Mouse (Mus musculus): ENCODE results near the gene Trcg1. TPM values are rescaled to one million over a fixed set of nuclear protein-coding genes. Genes with fewer than 3 reads are reported as not detected.

Gene Trcg1
- total and polyA plus RNA-seq, 3 experiments = not detected

DNA sequence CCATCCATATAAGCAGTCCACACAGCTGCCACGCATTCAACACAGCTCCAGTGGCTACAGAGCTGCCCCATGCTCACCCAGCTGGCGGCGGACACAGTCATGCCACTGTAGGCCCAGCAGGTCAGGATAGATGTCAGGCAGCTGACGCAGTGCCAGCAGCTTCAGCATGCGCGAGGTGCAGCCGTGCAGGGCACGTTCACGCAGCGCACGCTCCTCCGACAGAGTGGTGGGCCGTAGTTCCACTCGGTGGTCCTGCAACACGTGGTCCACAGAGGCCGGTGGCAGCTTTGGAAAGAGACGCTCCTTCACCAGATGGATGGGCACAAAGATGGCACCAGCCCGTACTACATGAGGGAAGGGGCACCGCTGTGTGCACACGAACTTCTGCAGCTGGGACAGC, 20.0 kb downstream of the Trcg1 start:
- TF ChIP-seq POLR2A (IDR thresholded peaks at IDR 0.05; ENCODE audit: control insufficient read depth in 1 of 2, insufficient read depth in 1 of 2, low read depth in 1 of 2, low read length in 2 of 2, poor library complexity in 1 of 2) = no peak
- no peak for TF ChIP-seq CHD1 (IDR thresholded peaks at IDR 0.05; ENCODE audit: low read depth, low read length)
- TF ChIP-seq RAD21 (IDR thresholded peaks at IDR 0.05; ENCODE audit: low read depth, low read length) = no peak
- no peak for TF ChIP-seq BHLHE40 (IDR thresholded peaks at IDR 0.05; ENCODE audit: borderline replicate concordance, low read depth, low read length)
- no peak for TF ChIP-seq MAZ (IDR thresholded peaks at IDR 0.05; ENCODE audit: low read depth, low read length)
- no peak for TF ChIP-seq CTCF (IDR thresholded peaks at IDR 0.05 in 2 of 3, conservative IDR thresholded peaks at IDR 0.05 in 1 of 3; ENCODE audit: control insufficient read depth in 1 of 3, insufficient read depth in 1 of 3, low read depth in 2 of 3, low read length in 3 of 3, poor library complexity in 1 of 3, severe bottlenecking in 1 of 3)
- TF ChIP-seq EP300 (IDR thresholded peaks at IDR 0.05; ENCODE audit: low read depth in 1 of 2, low read length in 2 of 2) = no peak
- TF ChIP-seq USF2 (IDR thresholded peaks at IDR 0.05; ENCODE audit: borderline replicate concordance in 1 of 2, insufficient read depth in 1 of 2, low read depth in 1 of 2, low read length in 2 of 2) = no peak
- no peak for TF ChIP-seq CHD2 (IDR thresholded peaks at IDR 0.05; ENCODE audit: low read length)
- TF ChIP-seq NRF1 (IDR thresholded peaks at IDR 0.05; ENCODE audit: insufficient read depth, low read depth, low read length, poor library complexity, severe bottlenecking) = no peak
- no peak for TF ChIP-seq MAX (IDR thresholded peaks at IDR 0.05; ENCODE audit: low read length)
- TF ChIP-seq GATA1 (IDR thresholded peaks at IDR 0.05; ENCODE audit: low read depth, low read length) = no peak
- TF ChIP-seq TBP (IDR thresholded peaks at IDR 0.05; ENCODE audit: low read depth, low read length) = no peak
- peaks cover 0 to 10% of the 10 kb centered on the region in 2 experiments; a peak in 3 of 4 replicates for H3K4me1 ChIP-seq (ENCODE audit: control insufficient read depth in 1 of 2, insufficient read depth in 2 of 2, low read length in 2 of 2)
- H3K36me3 ChIP-seq (ENCODE audit: control insufficient read depth in 1 of 2, insufficient read depth in 2 of 2, low read length in 2 of 2) = peaks cover 6 to 31% of the 10 kb centered on the region in 2 experiments
- no peak overlapping the region for H3K27ac ChIP-seq (ENCODE audit: control insufficient read depth, low read depth, low read length)
- peaks cover 66% of the 10 kb centered on the region for H3K79me2 ChIP-seq (ENCODE audit: control insufficient read depth, insufficient read depth, low read length, poor library complexity)
- no peaks in the 10 kb centered on the region for H3K27me3 ChIP-seq (ENCODE audit: control insufficient read depth in 1 of 2, insufficient read depth in 2 of 2, low read length in 2 of 2)
- H3K4me3 ChIP-seq (ENCODE audit: control insufficient read depth in 1 of 2, insufficient read depth in 1 of 2, low read depth in 2 of 2, low read length in 2 of 2) = no peak overlapping the region
- no peak overlapping the region for H3K9ac ChIP-seq (ENCODE audit: control insufficient read depth, low read depth, low read length, poor library complexity, severe bottlenecking)
- DNase-seq (ENCODE audit: low read depth, low spot score) = no peak
- no peaks in the 10 kb centered on the region for H3K9me3 ChIP-seq (replicated peaks; ENCODE audit: insufficient read depth, low read length)

DNA sequence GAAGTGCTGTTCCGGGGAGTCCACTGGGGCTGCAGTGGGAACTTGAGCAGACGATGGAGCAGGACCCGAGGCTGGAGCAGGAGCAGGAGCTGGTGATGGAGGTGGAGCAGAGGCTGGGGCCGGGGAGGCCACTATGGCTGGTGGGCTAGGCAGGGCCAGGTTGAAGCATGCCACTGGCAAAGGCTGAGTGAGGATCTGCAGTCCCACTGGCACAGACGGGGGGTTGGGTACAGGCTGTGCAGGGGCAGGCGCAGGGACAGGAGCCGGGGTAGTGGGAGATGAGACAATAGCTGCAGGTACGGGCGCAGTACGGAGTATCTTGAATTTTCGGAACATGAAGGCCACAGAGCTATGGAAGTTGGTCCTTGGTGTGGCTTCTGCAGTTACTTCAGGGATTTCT, 20.5 kb downstream of the Trcg1 start:
- H3K4me1 ChIP-seq (ENCODE audit: control insufficient read depth in 1 of 2, insufficient read depth in 2 of 2, low read length in 2 of 2) = peaks cover 0 to 7% of the 10 kb centered on the region in 2 experiments; a peak in 3 of 4 replicates

More for the DNA sequence above, 20.5 kb downstream of the Trcg1 start:
- Histone ChIP-seq H3K27me3 (ENCODE audit: control insufficient read depth in 1 of 2, insufficient read depth in 2 of 2, low read length in 2 of 2) (no peaks in the 10 kb centered on the region), H3K27ac (ENCODE audit: control insufficient read depth, low read depth, low read length) (no peak overlapping the region), H3K9ac (ENCODE audit: control insufficient read depth, low read depth, low read length, poor library complexity, severe bottlenecking) (no peak overlapping the region), H3K4me3 (ENCODE audit: control insufficient read depth in 1 of 2, insufficient read depth in 1 of 2, low read depth in 2 of 2, low read length in 2 of 2) (no peak overlapping the region), H3K9me3 (replicated peaks; ENCODE audit: insufficient read depth, low read length) (no peaks in the 10 kb centered on the region), H3K36me3 (ENCODE audit: control insufficient read depth in 1 of 2, insufficient read depth in 2 of 2, low read length in 2 of 2) (peaks cover 6 to 31% of the 10 kb centered on the region in 2 experiments), H3K79me2 (ENCODE audit: control insufficient read depth, insufficient read depth, low read length, poor library complexity) (peaks cover 72% of the 10 kb centered on the region)
- no peak for DNase-seq (ENCODE audit: low read depth, low spot score)
- TF ChIP-seq POLR2AphosphoS5 (IDR thresholded peaks at IDR 0.05; ENCODE audit: borderline replicate concordance, low read depth, low read length) (no peak), BHLHE40 (IDR thresholded peaks at IDR 0.05; ENCODE audit: borderline replicate concordance, low read depth, low read length) (no peak), ELF1 (IDR thresholded peaks at IDR 0.05; ENCODE audit: low read depth, low read length) (no peak), MYC (IDR thresholded peaks at IDR 0.05; ENCODE audit: low read depth, low read length) (no peak), HCFC1 (IDR thresholded peaks at IDR 0.05; ENCODE audit: low read depth, low read length) (no peak), ZNF384 (IDR thresholded peaks at IDR 0.05; ENCODE audit: low read depth, low read length) (no peak), NRF1 (IDR thresholded peaks at IDR 0.05; ENCODE audit: insufficient read depth, low read depth, low read length, poor library complexity, severe bottlenecking) (no peak), POLR2AphosphoS2 (IDR thresholded peaks at IDR 0.05; ENCODE audit: low read length) (no peak), CHD1 (IDR thresholded peaks at IDR 0.05; ENCODE audit: low read depth, low read length) (no peak), NELFE (IDR thresholded peaks at IDR 0.05; ENCODE audit: low read depth, low read length) (no peak), MYB (IDR thresholded peaks at IDR 0.05; ENCODE audit: low read depth, low read length) (no peak), MEF2A (IDR thresholded peaks at IDR 0.05; ENCODE audit: extremely low read depth, insufficient replicate concordance, low read depth, low read length, poor library complexity, severe bottlenecking) (no peak), SMC3 (IDR thresholded peaks at IDR 0.05; ENCODE audit: low read depth, low read length) (no peak), RCOR1 (IDR thresholded peaks at IDR 0.05; ENCODE audit: low read depth, low read length) (no peak), EP300 (IDR thresholded peaks at IDR 0.05; ENCODE audit: low read depth in 1 of 2, low read length in 2 of 2) (no peak), GABPA (IDR thresholded peaks at IDR 0.05; ENCODE audit: low read depth, low read length) (no peak), TAL1 (IDR thresholded peaks at IDR 0.05; ENCODE audit: low read length) (no peak)

All from MEL (cell line).